Mouse (Mus musculus) brain, embryonic 14.5 days (tissue): Measurements from ENCODE around the gene Enoph1. TPM values are rescaled to one million over a fixed set of nuclear protein-coding genes. Genes with fewer than 3 reads are reported as not detected.
A peak's percentile ranks its signal among the peaks of the same experiment; 100 is the strongest.

ENCODE experiments used
- DNase-seq: peaks from one replicate; pipeline ENCODE4 v3.0.0-alpha.2; 2011; ENCODE audit warnings: low read depth
- CTCF ChIP-seq: fragments of 200-500 bp; IDR thresholded peaks from 2 replicates; pipeline ENCODE4 v1.5.1; 2012; ENCODE audit warnings: inconsistent platforms, mild to moderate bottlenecking, moderate library complexity, borderline replicate concordance; ENCODE audit not compliant: insufficient read depth, insufficient read length; ENCODE audit errors: extremely low read depth
- POLR2A ChIP-seq: fragments of 200-500 bp; IDR thresholded peaks from 2 replicates; pipeline ENCODE4 v1.6.1; 2012; ENCODE audit warnings: mild to moderate bottlenecking, inconsistent platforms, borderline replicate concordance; ENCODE audit not compliant: poor library complexity, insufficient read depth, insufficient read length, severe bottlenecking; ENCODE audit errors: extremely low read depth
- polyA plus RNA-seq: library from polyadenylated mRNA; depleted of rRNA; stranded (reverse); fragments of >200 nt; gene quantifications from 2 replicates; pipeline ENCODE4 v1.2.3, GENCODE M21; 2012; rRNA removed

Gene Enoph1
- polyA plus RNA-seq, 1 experiment = 57.5 TPM

GRCm38 (mm10) chr5:100113403-100113802 is 73.6 kb downstream of the Enoph1 start:
- TF ChIP-seq CTCF = no peak
- TF ChIP-seq POLR2A = no peak
- peak; percentile 72 for DNase-seq

Other genes with a start within 250 kb of the Enoph1 start
- gene Vamp9, start 133.7 kb upstream of the Enoph1 start, polyA plus RNA-seq = 0.24 and 0.27 TPM in 2 replicates
- 244 and 283 TPM in 2 replicates for gene Hnrnpd, start 61.0 kb upstream of the Enoph1 start, polyA plus RNA-seq
- gene 4930524J08Rik, start 60.9 kb upstream of the Enoph1 start, polyA plus RNA-seq = 3.4 and 4.9 TPM in 2 replicates
- gene Hnrnpdl, start 321 bp upstream of the Enoph1 start, polyA plus RNA-seq = 454 and 560 TPM in 2 replicates
- 14.3 and 23.2 TPM in 2 replicates for gene Tmem150c, start 119.8 kb downstream of the Enoph1 start, polyA plus RNA-seq